Mouse (Mus musculus): ENCODE measurements around the gene Wipf3.

Wipf3 gene

DNA sequence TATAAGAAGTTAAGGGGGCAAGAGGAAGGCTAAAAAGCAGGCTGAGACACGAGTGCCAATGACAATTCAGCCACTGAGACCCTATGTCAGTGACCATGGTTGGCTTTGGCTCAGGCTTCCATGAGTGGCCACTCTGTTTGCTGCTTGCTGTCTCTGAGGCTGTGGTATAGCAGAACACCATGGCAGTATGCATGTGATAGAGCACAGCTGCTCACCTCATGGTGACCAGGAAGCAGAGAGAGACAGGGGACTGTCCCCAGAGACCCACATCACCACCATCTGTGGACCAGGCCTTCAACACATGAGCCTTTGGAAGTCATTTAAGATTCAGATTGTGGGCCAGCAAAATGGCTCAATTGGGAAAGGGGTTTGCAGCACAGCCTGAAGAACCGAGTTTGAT lies 114.2 kb downstream of the Wipf3 start:
- POLR2A ChIA-PET = interaction anchor here in 2 of 4 experiments (0.5 to 0.7 kb wide), 2 partner anchors 147 to 202 kb away, joined by 3 to 5 read pairs; no protein-coding TSS in a partner anchor
- CTCF ChIA-PET = no interaction called here

DNA sequence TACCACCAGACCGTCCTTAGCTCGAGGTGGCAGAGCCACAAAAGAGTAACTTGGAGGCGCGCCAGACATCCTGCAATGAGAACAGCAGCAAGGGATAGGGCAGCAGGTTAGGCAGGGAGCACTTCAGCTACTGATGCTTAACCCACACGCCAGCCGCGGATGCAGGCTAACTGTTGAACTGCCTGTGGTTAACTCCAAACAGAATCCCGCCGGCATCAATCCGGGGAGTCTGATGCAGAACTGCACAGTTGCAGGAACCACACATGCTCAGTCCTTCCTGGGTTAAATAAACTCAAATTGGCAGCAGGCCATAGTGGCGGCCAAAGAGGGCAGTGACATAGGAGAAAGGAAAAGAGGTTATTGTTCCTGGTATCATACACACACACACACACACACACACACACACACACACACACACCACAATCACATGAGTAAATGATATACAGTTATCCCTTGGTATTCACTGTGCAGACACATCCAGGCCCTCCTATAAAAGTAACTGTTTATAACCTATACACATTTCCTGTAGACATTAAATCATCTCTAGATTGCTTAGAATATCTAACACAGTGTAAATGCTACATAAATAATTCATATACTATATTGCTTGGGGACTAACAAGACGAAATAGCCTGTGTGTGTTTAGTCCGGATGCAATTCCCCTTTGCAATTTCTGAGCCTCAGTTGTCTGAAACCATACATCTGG lies 119.1 kb downstream of the Wipf3 start:
- ChIA-PET CTCF (interaction anchor here in 1 of 4 experiments (1.1 kb wide), 1 partner anchor 13 kb away, joined by 3 read pairs; no protein-coding TSS in a partner anchor), POLR2A (no interaction called here)

DNA sequence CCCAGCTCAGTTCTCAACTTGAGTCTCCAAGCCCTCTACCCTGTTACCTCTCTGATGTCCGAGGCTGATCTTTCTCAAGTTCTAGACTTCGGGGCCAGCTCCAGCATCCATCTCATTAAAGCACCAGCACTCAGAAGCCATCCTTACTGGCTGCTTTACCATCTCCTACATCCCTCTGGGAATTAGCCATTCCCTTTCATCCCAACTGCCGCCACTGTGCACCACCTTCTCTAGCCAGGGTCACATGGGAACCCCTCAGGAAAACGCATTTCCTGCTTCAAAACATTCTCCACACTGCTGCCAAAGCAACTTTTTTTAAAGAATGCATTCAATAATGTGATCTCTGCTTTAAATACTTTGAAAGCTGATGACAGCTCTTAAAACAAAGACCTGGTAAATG lies 119.9 kb downstream of the Wipf3 start:
- POLR2A ChIA-PET = interaction anchor here in 1 of 4 experiments (0.6 kb wide), 1 partner anchor 345 kb away, joined by 3 read pairs; no protein-coding TSS in a partner anchor
- CTCF ChIA-PET = interaction anchor here in 1 of 4 experiments (0.8 kb wide), 1 partner anchor 15 kb away, joined by 3 read pairs; no protein-coding TSS in a partner anchor

DNA sequence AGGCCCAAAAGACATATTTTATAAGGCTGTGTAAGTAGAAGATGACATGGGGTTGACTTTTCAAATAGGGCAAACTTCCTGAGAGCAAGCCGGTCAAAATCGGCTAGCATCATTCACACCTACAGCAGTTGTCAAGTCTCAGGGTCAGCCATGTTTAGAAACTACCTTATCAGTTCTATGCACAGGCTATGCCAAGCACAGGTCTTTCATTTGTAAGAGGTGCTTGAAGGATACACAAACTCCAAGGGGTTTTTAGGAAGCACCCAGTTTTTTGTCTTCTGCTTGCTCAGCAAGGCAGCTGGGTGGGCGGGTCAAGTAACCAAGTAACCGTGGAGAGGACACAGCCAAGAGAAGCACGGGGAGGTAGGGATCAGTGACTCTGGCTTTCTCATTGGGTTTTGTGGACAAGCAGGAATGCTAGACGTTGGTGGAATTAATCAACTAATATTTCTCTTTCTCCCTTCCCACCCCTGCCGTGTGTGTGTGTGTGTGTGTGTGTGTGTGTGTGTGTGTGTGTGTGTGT lies 121.5 kb downstream of the Wipf3 start:
- ChIA-PET POLR2A (interaction anchor here in 2 of 4 experiments (0.6 to 1.5 kb wide), 4 partner anchors 9 to 350 kb away, joined by 3 to 5 read pairs (median 4); no protein-coding TSS in a partner anchor), CTCF (interaction anchor here in 2 of 4 experiments (0.6 kb wide), 2 partner anchors 131 to 1970 kb away, joined by 3 to 7 read pairs; no protein-coding TSS in a partner anchor)

DNA sequence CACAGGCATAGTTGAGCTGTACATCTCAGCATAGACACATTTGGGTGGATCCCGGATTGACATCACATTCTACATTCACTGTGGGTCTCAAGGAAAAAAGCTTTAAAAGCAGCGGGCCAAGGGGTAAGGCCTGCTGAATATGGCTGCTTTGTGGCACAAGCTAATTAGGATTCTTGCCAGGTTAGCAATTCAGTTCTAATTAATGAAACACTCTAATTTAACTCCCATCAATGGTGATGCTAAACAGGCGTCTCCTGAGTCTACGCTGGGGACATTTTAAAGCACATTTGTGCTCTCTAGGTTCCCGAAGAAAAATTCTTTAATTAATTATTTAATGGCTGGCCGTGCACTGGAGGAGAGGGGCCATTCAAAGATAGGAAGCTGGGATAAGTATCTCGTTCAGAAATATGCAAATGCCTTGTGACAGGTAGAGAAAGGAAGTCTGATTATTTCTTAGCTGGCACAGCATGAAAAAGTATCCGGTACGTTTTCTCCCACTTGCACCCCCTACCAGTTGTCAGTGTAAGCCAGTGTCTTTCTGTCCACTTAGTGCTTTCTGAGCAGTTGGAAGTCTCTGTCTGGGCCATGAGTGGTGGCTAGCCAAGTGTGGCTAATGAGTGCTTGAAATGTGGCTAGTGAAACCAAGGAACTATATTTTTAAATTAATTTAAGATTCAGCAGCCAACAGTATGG lies 123.5 kb downstream of the Wipf3 start:
- POLR2A ChIA-PET = interaction anchor here in 1 of 4 experiments (3.9 kb wide), 1 partner anchor 12 kb away, joined by 14 read pairs; the partner anchor contains the start of gene Scrn1

More for the DNA sequence above, 123.5 kb downstream of the Wipf3 start:
- CTCF ChIA-PET = interaction anchor here in 1 of 4 experiments (0.7 kb wide), 1 partner anchor 45 kb away, joined by 3 read pairs; no protein-coding TSS in a partner anchor
